Mouse (Mus musculus): ENCODE data around the gene Cabp4. TPM values are rescaled to one million over a fixed set of nuclear protein-coding genes. Genes with fewer than 3 reads are reported as not detected.

The Cabp4 gene
- polyA plus RNA-seq, 1 experiment from 2014 or later: not detected

DNA sequence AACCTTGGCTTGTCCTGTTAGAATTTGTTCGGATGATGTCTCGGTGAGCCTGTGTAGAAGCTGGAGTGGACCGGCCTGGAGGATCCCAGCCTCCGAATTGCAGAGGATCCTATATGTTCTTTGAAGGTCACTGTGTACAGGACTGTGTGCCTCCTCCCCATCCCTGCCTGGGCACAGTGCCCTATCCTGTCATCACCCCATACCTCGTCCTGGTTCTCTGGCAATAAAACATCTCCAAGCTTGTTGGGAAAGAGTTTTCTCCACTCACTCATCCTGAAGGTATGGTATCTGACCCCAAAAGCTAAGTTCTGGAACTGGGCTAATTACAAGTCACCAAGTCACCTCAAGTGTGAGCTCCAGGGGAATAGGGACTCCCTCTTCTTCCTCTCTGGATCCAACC is 56.7 kb downstream of the Cabp4 start:
- no peak for ATAC-seq (ENCODE audit: insufficient number of reproducible peaks, insufficient read depth, low FRiP score, low read depth)
- no peaks in the 10 kb centered on the region for H3K36me3 ChIP-seq (ENCODE audit: control insufficient read depth, insufficient read depth, low read length)
- WGBS: 86% methylated on average over 5 of the region's 5 CpGs
- no peaks in the 10 kb centered on the region for H3K27me3 ChIP-seq (ENCODE audit: control insufficient read depth, insufficient read depth, low read length)
- no peak overlapping the region for H3K9ac ChIP-seq (replicated peaks; ENCODE audit: low read depth, low read length)
- H3K4me3 ChIP-seq (ENCODE audit: low read depth, low read length): no peak overlapping the region
- no peaks in the 10 kb centered on the region for H3K4me1 ChIP-seq (ENCODE audit: control insufficient read depth, insufficient read depth, low read length)
- no peak overlapping the region for H3K27ac ChIP-seq (ENCODE audit: low read length)
- no peak overlapping the region for H3K4me2 ChIP-seq (replicated peaks; ENCODE audit: low read depth, low read length)
- no peaks in the 10 kb centered on the region for H3K9me3 ChIP-seq (ENCODE audit: control insufficient read depth, low read depth, low read length)

DNA sequence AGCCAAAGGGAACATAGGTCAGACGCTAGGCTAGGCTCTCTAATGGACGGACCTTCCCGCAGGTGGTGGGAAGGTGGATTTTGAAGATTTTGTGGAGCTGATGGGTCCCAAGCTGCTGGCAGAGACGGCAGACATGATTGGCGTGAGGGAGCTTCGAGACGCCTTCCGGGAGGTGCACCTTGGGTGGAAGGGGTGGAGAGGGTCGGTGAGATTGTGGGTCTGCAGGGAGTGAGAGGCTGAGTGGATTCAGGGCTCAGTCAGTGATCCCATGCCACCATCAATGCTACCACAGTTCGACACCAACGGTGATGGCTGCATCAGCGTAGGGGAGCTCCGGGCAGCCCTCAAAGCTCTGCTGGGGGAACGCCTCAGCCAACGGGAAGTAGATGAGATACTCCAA is 57.7 kb downstream of the Cabp4 start:
- H3K4me2 ChIP-seq (replicated peaks; ENCODE audit: low read depth, low read length): no peak overlapping the region
- WGBS: 91% methylated on average over 15 of the region's 15 CpGs
- H3K9ac ChIP-seq (replicated peaks; ENCODE audit: low read depth, low read length): no peak overlapping the region
- ATAC-seq (ENCODE audit: insufficient number of reproducible peaks, insufficient read depth, low FRiP score, low read depth): no peak
- no peaks in the 10 kb centered on the region for H3K4me1 ChIP-seq (ENCODE audit: control insufficient read depth, insufficient read depth, low read length)
- no peaks in the 10 kb centered on the region for H3K9me3 ChIP-seq (ENCODE audit: control insufficient read depth, low read depth, low read length)
- H3K4me3 ChIP-seq (ENCODE audit: low read depth, low read length): no peak overlapping the region
- no peaks in the 10 kb centered on the region for H3K36me3 ChIP-seq (ENCODE audit: control insufficient read depth, insufficient read depth, low read length)
- no peak overlapping the region for H3K27ac ChIP-seq (ENCODE audit: low read length)
- no peaks in the 10 kb centered on the region for H3K27me3 ChIP-seq (ENCODE audit: control insufficient read depth, insufficient read depth, low read length)

Other genes with a start within 250 kb of the Cabp4 start
- 28.4 and 30.9 TPM in 2 replicates for gene Tcirg1, start 236.9 kb downstream of the Cabp4 start, polyA plus RNA-seq (2014; fragmentation: Nextera tagmentation; extraction: Ambion mirVana)
- 320 and 361 TPM in 2 replicates for gene Ndufs8, start 231.3 kb downstream of the Cabp4 start, polyA plus RNA-seq (2014; fragmentation: Nextera tagmentation; extraction: Ambion mirVana)
- gene Aldh3b1, start 214.2 kb downstream of the Cabp4 start, polyA plus RNA-seq (2014; fragmentation: Nextera tagmentation; extraction: Ambion mirVana): 1.2 and 2.4 TPM in 2 replicates
- gene Unc93b1, start 208.8 kb downstream of the Cabp4 start, polyA plus RNA-seq (2014; fragmentation: Nextera tagmentation; extraction: Ambion mirVana): 13.1 and 15.4 TPM in 2 replicates
- 0.09 TPM in 1 of 2 replicates, not detected in the other for gene Aldh3b3, start 185.4 kb downstream of the Cabp4 start, polyA plus RNA-seq (2014; fragmentation: Nextera tagmentation; extraction: Ambion mirVana)
- gene Aldh3b2, start 171.7 kb downstream of the Cabp4 start, polyA plus RNA-seq (2014; fragmentation: Nextera tagmentation; extraction: Ambion mirVana): 11.7 and 14.4 TPM in 2 replicates
- gene Acy3, start 157.5 kb downstream of the Cabp4 start, polyA plus RNA-seq (2014; fragmentation: Nextera tagmentation; extraction: Ambion mirVana): 7.8 and 8.8 TPM in 2 replicates
- not detected in 2 replicates for gene Tbx10, start 151.3 kb downstream of the Cabp4 start, polyA plus RNA-seq (2014; fragmentation: Nextera tagmentation; extraction: Ambion mirVana)
- gene Nudt8, start 143.5 kb downstream of the Cabp4 start, polyA plus RNA-seq (2014; fragmentation: Nextera tagmentation; extraction: Ambion mirVana): 30.9 and 42.2 TPM in 2 replicates
- gene Gm49405, start 143.4 kb downstream of the Cabp4 start, polyA plus RNA-seq (2014; fragmentation: Nextera tagmentation; extraction: Ambion mirVana): 3.3 TPM in 2 replicates
- gene Doc2g, start 140.7 kb downstream of the Cabp4 start, polyA plus RNA-seq (2014; fragmentation: Nextera tagmentation; extraction: Ambion mirVana): 4.5 TPM in 2 replicates
- gene Ndufv1, start 131.2 kb downstream of the Cabp4 start, polyA plus RNA-seq (2014; fragmentation: Nextera tagmentation; extraction: Ambion mirVana): 195 and 205 TPM in 2 replicates
- 635 and 672 TPM in 2 replicates for gene Gstp1, start 106.0 kb downstream of the Cabp4 start, polyA plus RNA-seq (2014; fragmentation: Nextera tagmentation; extraction: Ambion mirVana)
- gene Gstp2, start 98.0 kb downstream of the Cabp4 start, polyA plus RNA-seq (2014; fragmentation: Nextera tagmentation; extraction: Ambion mirVana): 10.4 and 18.0 TPM in 2 replicates
- gene Gstp3, start 84.5 kb downstream of the Cabp4 start, polyA plus RNA-seq (2014; fragmentation: Nextera tagmentation; extraction: Ambion mirVana): not detected in 2 replicates
- not detected in 2 replicates for gene Cabp2, start 62.5 kb downstream of the Cabp4 start, polyA plus RNA-seq (2014; fragmentation: Nextera tagmentation; extraction: Ambion mirVana)
- 74.1 and 91.0 TPM in 2 replicates for gene Cdk2ap2, start 46.9 kb downstream of the Cabp4 start, polyA plus RNA-seq (2014; fragmentation: Nextera tagmentation; extraction: Ambion mirVana)
- gene Pitpnm1, start 44.0 kb downstream of the Cabp4 start, polyA plus RNA-seq (2014; fragmentation: Nextera tagmentation; extraction: Ambion mirVana): 9.2 and 10.8 TPM in 2 replicates
- 95.3 and 101 TPM in 2 replicates for gene Aip, start 18.2 kb downstream of the Cabp4 start, polyA plus RNA-seq (2014; fragmentation: Nextera tagmentation; extraction: Ambion mirVana)
- gene Gpr152, start 4.2 kb downstream of the Cabp4 start, polyA plus RNA-seq (2014; fragmentation: Nextera tagmentation; extraction: Ambion mirVana): not detected in 2 replicates
- gene Coro1b, start 4.6 kb upstream of the Cabp4 start, polyA plus RNA-seq (2014; fragmentation: Nextera tagmentation; extraction: Ambion mirVana): 149 and 152 TPM in 2 replicates
- gene Ptprcap, start 9.6 kb upstream of the Cabp4 start, polyA plus RNA-seq (2014; fragmentation: Nextera tagmentation; extraction: Ambion mirVana): 1.9 and 2.6 TPM in 2 replicates
- gene Rps6kb2, start 19.3 kb upstream of the Cabp4 start, polyA plus RNA-seq (2014; fragmentation: Nextera tagmentation; extraction: Ambion mirVana): 35.8 and 38.9 TPM in 2 replicates
- 0.90 and 1.3 TPM in 2 replicates for gene Carns1, start 31.4 kb upstream of the Cabp4 start, polyA plus RNA-seq (2014; fragmentation: Nextera tagmentation; extraction: Ambion mirVana)
- gene Tbc1d10c, start 47.3 kb upstream of the Cabp4 start, polyA plus RNA-seq (2014; fragmentation: Nextera tagmentation; extraction: Ambion mirVana): 1.5 and 2.5 TPM in 2 replicates
- 759 and 780 TPM in 2 replicates for gene Ppp1ca, start 48.0 kb upstream of the Cabp4 start, polyA plus RNA-seq (2014; fragmentation: Nextera tagmentation; extraction: Ambion mirVana)
- 33.3 and 33.5 TPM in 2 replicates for gene Rad9a, start 57.6 kb upstream of the Cabp4 start, polyA plus RNA-seq (2014; fragmentation: Nextera tagmentation; extraction: Ambion mirVana)
- gene Clcf1, start 70.2 kb upstream of the Cabp4 start, polyA plus RNA-seq (2014; fragmentation: Nextera tagmentation; extraction: Ambion mirVana): 7.3 and 8.3 TPM in 2 replicates
- gene AC109138.7, start 70.3 kb upstream of the Cabp4 start, polyA plus RNA-seq (2014; fragmentation: Nextera tagmentation; extraction: Ambion mirVana): not detected in 2 replicates
- 25.5 and 26.3 TPM in 2 replicates for gene Pold4, start 87.9 kb upstream of the Cabp4 start, polyA plus RNA-seq (2014; fragmentation: Nextera tagmentation; extraction: Ambion mirVana)
- gene Ssh3, start 125.1 kb upstream of the Cabp4 start, polyA plus RNA-seq (2014; fragmentation: Nextera tagmentation; extraction: Ambion mirVana): 26.5 and 27.9 TPM in 2 replicates
- 10.4 and 13.0 TPM in 2 replicates for gene Ankrd13d, start 139.1 kb upstream of the Cabp4 start, polyA plus RNA-seq (2014; fragmentation: Nextera tagmentation; extraction: Ambion mirVana)
- gene Grk2, start 162.2 kb upstream of the Cabp4 start, polyA plus RNA-seq (2014; fragmentation: Nextera tagmentation; extraction: Ambion mirVana): 18.1 and 18.7 TPM in 2 replicates